ENCODE assay signal across 15 mouse cellular contexts in the genomic region with DNA sequence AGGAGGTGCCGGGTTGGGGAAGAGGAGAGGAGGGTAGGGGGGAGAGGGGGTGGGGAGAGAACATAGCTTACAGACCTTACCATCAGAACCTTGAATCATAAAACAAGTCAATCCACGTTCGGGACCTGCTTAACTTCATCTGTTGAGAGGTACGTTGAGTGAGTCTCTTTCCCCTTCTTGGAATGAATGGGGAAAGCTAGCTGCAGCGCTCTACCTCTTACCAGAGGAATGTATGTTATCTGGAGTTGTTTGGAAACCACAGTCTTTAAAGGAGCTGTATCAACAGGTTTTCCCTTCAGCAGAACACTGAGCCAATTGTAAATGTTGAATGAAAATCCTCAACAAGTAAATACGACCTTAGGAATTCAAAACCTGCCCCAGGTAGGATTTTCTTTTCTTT. TPM values are rescaled to one million over a fixed set of nuclear protein-coding genes. Genes with fewer than 3 reads are reported as not detected.
DNase-seq lines count a peak whose midpoint lies in the region; ATAC-seq lines count a peak whose summit lies in the region.
"Had no signal": no experiment of that assay in that cellular context is flagged by ENCODE, and none has a peak within 500 bp of the region (broad histone marks: within the 10 kb centered on the region; RNA-seq: fewer than 3 reads in every experiment).

No protein-coding gene starts in this region.

- no peaks in the 10 kb centered on the region for H3K36me3 ChIP-seq in heart, embryonic 16.5 days (ENCODE audit: control insufficient read depth, insufficient read depth)
- no peaks in the 10 kb centered on the region for H3K36me3 ChIP-seq in embryonic facial prominence, embryonic 15.5 days
- H3K36me3 ChIP-seq: hindbrain, embryonic 15.5 days had no signal

- H3K27ac ChIP-seq in heart, embryonic 16.5 days (ENCODE audit: low read length) = no peak overlapping the region
- peak overlapping the region; percentile 65; the same call in 1 of the 2 replicates for H3K27ac ChIP-seq in embryonic facial prominence, embryonic 15.5 days (replicated peaks)
- H3K27ac ChIP-seq: forebrain, embryonic 13.5 days; hindbrain, embryonic 15.5 days had no signal

- peaks cover 8% of the 10 kb centered on the region for H3K4me1 ChIP-seq in heart, embryonic 16.5 days (ENCODE audit: control insufficient read depth, insufficient read depth, low read length)
- no peaks in the 10 kb centered on the region for H3K4me1 ChIP-seq in embryonic facial prominence, embryonic 15.5 days
- H3K4me1 ChIP-seq: forebrain, embryonic 13.5 days; hindbrain, embryonic 15.5 days had no signal

- no peak for ATAC-seq in heart, embryonic 16.5 days (replicated peaks; ENCODE audit: extremely low read depth, insufficient read depth, low FRiP score)
- no peak for ATAC-seq in embryonic facial prominence, embryonic 15.5 days (ENCODE audit: insufficient number of reproducible peaks, low FRiP score, low TSS enrichment, low read depth)
- ATAC-seq: forebrain, embryonic 13.5 days had no signal

- H3K9me3 ChIP-seq in heart, embryonic 16.5 days (replicated peaks; ENCODE audit: control insufficient read depth, low read length) = no peaks in the 10 kb centered on the region
- H3K9me3 ChIP-seq in embryonic facial prominence, embryonic 15.5 days (replicated peaks) = no peaks in the 10 kb centered on the region
- H3K9me3 ChIP-seq: forebrain, embryonic 13.5 days; hindbrain, embryonic 15.5 days had no signal

- 12% methylated on average over 6 of the region's 6 CpGs for WGBS in heart, embryonic 16.5 days
- 16% methylated on average over 6 of the region's 6 CpGs for WGBS in embryonic facial prominence, embryonic 15.5 days

- no peak for DNase-seq in heart, adult 8-10 months (ENCODE audit: low spot score)
- DNase-seq in embryo, embryonic 10.5 days (ENCODE audit: low spot score) = peak; percentile 40
- peak; percentile 8 for DNase-seq in lung, postnatal 10 days
- DNase-seq in thymus, postnatal 36 days = no peak
- no peak for DNase-seq in urinary bladder, postnatal 4 days (ENCODE audit: low spot score in 2 of 2)
- no peak for DNase-seq in gastrocnemius, adult 18-20 months (ENCODE audit: low spot score)
- DNase-seq: cerebellum, adult 11 months; gastrocnemius, postnatal 10 days; layer of hippocampus, adult 9-11 months; left cerebral cortex, postnatal 4 days; thymus, postnatal 4 days had no signal

- H3K27me3 ChIP-seq in heart, embryonic 16.5 days (ENCODE audit: control insufficient read depth, insufficient read depth, low read length) = no peaks in the 10 kb centered on the region
- no peaks in the 10 kb centered on the region for H3K27me3 ChIP-seq in embryonic facial prominence, embryonic 15.5 days
- H3K27me3 ChIP-seq: forebrain, embryonic 13.5 days; hindbrain, embryonic 15.5 days had no signal

- H3K9ac ChIP-seq in heart, embryonic 16.5 days (ENCODE audit: low read length) = no peak overlapping the region
- no peak overlapping the region for H3K9ac ChIP-seq in embryonic facial prominence, embryonic 15.5 days
- H3K9ac ChIP-seq: forebrain, embryonic 13.5 days; hindbrain, embryonic 15.5 days had no signal

- H3K4me2 ChIP-seq in heart, embryonic 16.5 days (ENCODE audit: low read depth, low read length) = peak overlapping the region; percentile 39
- peak overlapping the region; percentile 12; the same call in 1 of the 2 replicates for H3K4me2 ChIP-seq in embryonic facial prominence, embryonic 15.5 days (replicated peaks)
- H3K4me2 ChIP-seq: forebrain, embryonic 13.5 days; hindbrain, embryonic 15.5 days had no signal

- H3K4me3 ChIP-seq in heart, embryonic 16.5 days (ENCODE audit: low read length) = peak overlapping the region; percentile 9
- H3K4me3 ChIP-seq in embryonic facial prominence, embryonic 15.5 days (replicated peaks) = 0 out of 2 replicates have a peak overlapping the region, but pooled peaks have one; percentile 4
- H3K4me3 ChIP-seq: forebrain, embryonic 13.5 days; hindbrain, embryonic 15.5 days had no signal

RNA-seq across cellular contexts. Expression of a gene that starts 4.7 kb away (rescaled TPM):
- 17.0 and 18.5 TPM in 2 replicates for polyA plus RNA-seq in heart, embryonic 16.5 days (2015; fragmentation: Nextera tagmentation; extraction: Ambion mirVana)
- 1 to 10 TPM; 5.5 to 8.5 (median 7.6) TPM for total RNA-seq in heart, adult 8-10 months (2022)
- 47.0 and 49.9 TPM in 2 replicates for polyA plus RNA-seq in embryonic facial prominence, embryonic 15.5 days (2015; fragmentation: Nextera tagmentation; extraction: Ambion mirVana)
- total RNA-seq in gastrocnemius, adult 18-20 months (2021) = 1 to 10 TPM; 4.0 to 5.3 TPM

Comparison
In these comparisons a context has a peak if more than half of its experiments do, and no peak if none do; other contexts are left out.
1. DNase-seq: peak in embryo, embryonic 10.5 days (single experiment) and lung, postnatal 10 days (single experiment); none in heart, adult 8-10 months (single experiment), thymus, postnatal 36 days (0 of 2), urinary bladder, postnatal 4 days (0 of 2) and gastrocnemius, adult 18-20 months (single experiment).